Mouse (Mus musculus): ENCODE results near the gene Lamp2. TPM values are rescaled to one million over a fixed set of nuclear protein-coding genes. Genes with fewer than 3 reads are reported as not detected.
"Not testable (repeated sequence)": the region's sequence is repeated elsewhere in the genome, so short reads cannot be mapped to it uniquely, and the experiment has no call there.

The Lamp2 gene
- 47.1 and 48.1 TPM in 2 replicates for polyA plus RNA-seq (2015; fragmentation: Nextera tagmentation; extraction: Ambion mirVana)

DNA sequence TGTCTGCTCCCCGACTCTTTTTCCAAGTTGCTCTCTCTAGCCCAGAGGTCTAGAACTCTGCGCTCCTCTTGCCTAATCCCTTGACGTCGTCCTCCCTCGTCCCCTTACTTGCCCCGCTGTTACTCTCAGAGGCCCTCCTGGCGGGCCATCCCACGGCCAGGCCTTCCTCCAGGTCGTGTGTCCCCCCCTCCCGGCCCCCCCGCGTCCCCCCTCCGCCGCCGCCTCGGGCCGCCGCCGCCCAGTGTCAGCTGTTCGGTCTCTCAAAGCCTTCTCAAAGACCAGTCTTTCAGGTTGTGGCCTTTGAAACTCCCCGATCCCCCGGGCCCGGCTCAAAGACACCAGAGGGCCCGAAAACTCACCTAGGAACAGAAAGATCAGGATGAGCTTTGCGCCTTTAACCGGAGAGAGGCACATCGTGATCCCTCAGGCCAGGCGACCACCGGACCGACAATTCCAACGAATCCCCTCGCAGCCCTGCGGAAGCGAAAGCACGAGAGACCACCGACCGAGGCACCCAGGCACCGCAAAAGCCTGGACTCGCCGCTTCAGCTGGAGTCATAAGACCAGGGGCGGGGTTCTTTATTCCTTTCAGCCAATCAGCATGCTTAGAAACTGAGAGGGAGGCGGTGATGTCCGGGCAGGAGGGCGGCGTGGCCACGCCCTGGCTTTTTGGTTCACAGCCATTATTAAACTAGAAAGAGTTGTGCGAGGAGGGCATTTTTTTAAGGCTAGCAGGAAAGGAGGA, at the start of gene Lamp2:
TSS of gene Lamp2 (minus strand) at position 565 of the 745 bp plus-strand sequence.
- ATAC-seq (replicated peaks) = peak; percentile 99
- peak within 1 kb of the TSS; percentile 18; the same call in 1 of the 2 replicates for H3K27ac ChIP-seq (replicated peaks)
- WGBS = 21% methylated on average over 44 of the region's 47 CpGs

GRCm38 (mm10) chrX:38504846-38505245, 48.6 kb upstream of the Lamp2 start:
- WGBS = 92% methylated on average over 14 of the region's 14 CpGs
- Histone ChIP-seq H3K27me3 (no peaks in the 10 kb centered on the region), H3K27ac (replicated peaks) (no peak overlapping the region)

More for the DNA sequence above, at the start of gene Lamp2:
- H3K4me1 ChIP-seq = peaks cover 8% of the 10 kb centered on the region; the same call in 1 of the 2 replicates
- peak within 1 kb of the TSS; percentile 53 for H3K4me2 ChIP-seq (replicated peaks)
- H3K4me3 ChIP-seq = peak within 1 kb of the TSS; percentile 59
- H3K36me3 ChIP-seq = no peaks in the 10 kb centered on the region
- H3K9ac ChIP-seq (replicated peaks) = peak within 1 kb of the TSS; percentile 57
- no peaks in the 10 kb centered on the region for H3K27me3 ChIP-seq
- no peaks in the 10 kb centered on the region for H3K9me3 ChIP-seq

DNA sequence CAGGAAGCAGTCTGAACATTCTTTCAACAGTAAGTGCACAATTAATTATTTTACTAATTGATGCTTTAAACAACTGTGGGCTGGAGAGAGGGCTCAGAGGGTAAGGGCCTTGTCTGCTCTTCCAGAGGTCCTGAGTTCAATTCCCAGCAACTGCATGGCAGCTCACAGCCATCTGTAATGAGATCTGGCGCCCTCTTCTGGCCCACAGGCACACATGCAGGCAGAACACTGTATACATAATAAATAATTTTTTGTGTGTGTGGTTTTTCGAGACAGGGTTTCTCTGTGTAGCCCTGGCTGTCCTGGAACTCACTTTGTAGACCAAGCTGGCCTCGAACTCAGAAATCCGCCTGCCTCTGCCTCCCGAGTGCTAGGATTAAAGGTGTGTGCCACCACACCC, 45.9 kb upstream of the Lamp2 start:
- H3K9me3 ChIP-seq; H3K4me1 ChIP-seq; H3K27ac ChIP-seq (replicated peaks); H3K9ac ChIP-seq (replicated peaks); H3K4me3 ChIP-seq; H3K27me3 ChIP-seq; H3K4me2 ChIP-seq (replicated peaks); ATAC-seq (replicated peaks); H3K36me3 ChIP-seq: not testable (repeated sequence)
- WGBS = 76% methylated on average over 5 of the region's 5 CpGs

More at GRCm38 (mm10) chrX:38504846-38505245, 48.6 kb upstream of the Lamp2 start:
- ATAC-seq (replicated peaks) = no peak
- Histone ChIP-seq H3K4me1 (no peaks in the 10 kb centered on the region), H3K4me2 (replicated peaks) (no peak overlapping the region), H3K9me3 (no peaks in the 10 kb centered on the region), H3K9ac (replicated peaks) (no peak overlapping the region), H3K36me3 (no peaks in the 10 kb centered on the region), H3K4me3 (no peak overlapping the region)

DNA sequence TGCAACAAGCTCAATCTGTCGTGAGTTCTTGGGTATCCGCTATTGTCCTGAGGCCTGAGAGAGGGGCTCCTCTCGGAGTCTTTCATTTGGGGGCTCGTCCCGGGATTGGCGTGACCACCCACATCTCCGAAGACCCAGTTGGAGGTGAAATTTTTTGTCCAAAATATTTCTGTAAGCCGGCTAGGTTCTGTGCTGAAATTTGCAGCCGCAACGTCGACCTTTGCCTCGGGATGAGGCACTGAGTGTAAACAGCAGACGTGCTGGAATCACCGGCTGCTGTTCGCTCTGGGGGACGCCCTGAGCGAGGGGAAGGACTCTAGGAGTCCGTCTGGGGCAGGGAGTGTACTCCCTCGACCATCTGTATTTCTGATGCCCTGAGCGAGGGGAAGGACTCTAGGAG, 29.2 kb upstream of the Lamp2 start:
- H3K4me2 ChIP-seq (replicated peaks) = not testable (repeated sequence)
- 35% methylated on average over 20 of the region's 20 CpGs for WGBS

GRCm38 (mm10) chrX:38478583-38478982, 22.3 kb upstream of the Lamp2 start:
- H3K4me1 ChIP-seq = no peaks in the 10 kb centered on the region
- no peak overlapping the region for H3K27ac ChIP-seq (replicated peaks)
- 64% methylated on average over 1 of the region's 1 CpGs for WGBS
- no peak for ATAC-seq (replicated peaks)
- no peak overlapping the region for H3K4me3 ChIP-seq
- H3K4me2 ChIP-seq (replicated peaks) = no peak overlapping the region
- H3K27me3 ChIP-seq = no peaks in the 10 kb centered on the region
- H3K9ac ChIP-seq (replicated peaks) = no peak overlapping the region
- no peaks in the 10 kb centered on the region for H3K36me3 ChIP-seq
- no peaks in the 10 kb centered on the region for H3K9me3 ChIP-seq

More for the DNA sequence above, 29.2 kb upstream of the Lamp2 start:
- ATAC-seq (replicated peaks); H3K27me3 ChIP-seq; H3K4me1 ChIP-seq; H3K27ac ChIP-seq (replicated peaks); H3K9ac ChIP-seq (replicated peaks); H3K4me3 ChIP-seq; H3K9me3 ChIP-seq; H3K36me3 ChIP-seq: not testable (repeated sequence)

GRCm38 (mm10) chrX:38473537-38474299, 17.5 kb upstream of the Lamp2 start:
- peak overlapping the region; percentile 46 for H3K9ac ChIP-seq (replicated peaks)
- H3K4me2 ChIP-seq (replicated peaks) = peak overlapping the region; percentile 45
- peak; percentile 95 for ATAC-seq (replicated peaks)
- H3K27ac ChIP-seq (replicated peaks) = peak overlapping the region; percentile 67
- H3K36me3 ChIP-seq = no peaks in the 10 kb centered on the region
- H3K27me3 ChIP-seq = no peaks in the 10 kb centered on the region
- 20% methylated on average over 32 of the region's 32 CpGs for WGBS
- H3K4me1 ChIP-seq = no peaks in the 10 kb centered on the region
- H3K4me3 ChIP-seq = peak overlapping the region; percentile 58
- H3K9me3 ChIP-seq = no peaks in the 10 kb centered on the region

GRCm38 (mm10) chrX:38473164-38473536, 16.9 kb upstream of the Lamp2 start:
- Histone ChIP-seq H3K4me2 (replicated peaks) (peak overlapping the region; percentile 45), H3K27me3 (no peaks in the 10 kb centered on the region), H3K4me1 (no peaks in the 10 kb centered on the region), H3K27ac (replicated peaks) (no peak overlapping the region), H3K4me3 (peak overlapping the region; percentile 58), H3K36me3 (no peaks in the 10 kb centered on the region), H3K9ac (replicated peaks) (no peak overlapping the region), H3K9me3 (no peaks in the 10 kb centered on the region)
- ATAC-seq (replicated peaks) = peak; percentile 48
- 21% methylated on average over 10 of the region's 10 CpGs for WGBS

- no peak for ATAC-seq (replicated peaks)
- Histone ChIP-seq H3K4me1 (no peaks in the 10 kb centered on the region), H3K36me3 (no peaks in the 10 kb centered on the region), H3K27ac (replicated peaks) (no peak overlapping the region), H3K9me3 (no peaks in the 10 kb centered on the region), H3K4me2 (replicated peaks) (no peak overlapping the region), H3K9ac (replicated peaks) (no peak overlapping the region), H3K4me3 (no peak overlapping the region), H3K27me3 (no peaks in the 10 kb centered on the region)
Observed at GRCm38 (mm10) chrX:38466236-38466635, 10.0 kb upstream of the Lamp2 start.

GRCm38 (mm10) chrX:38463160-38463559, 6.9 kb upstream of the Lamp2 start:
- H3K4me1 ChIP-seq = no peaks in the 10 kb centered on the region
- no peak for ATAC-seq (replicated peaks)
- 93% methylated on average over 2 of the region's 2 CpGs for WGBS
- H3K4me3 ChIP-seq = no peak overlapping the region
- no peaks in the 10 kb centered on the region for H3K9me3 ChIP-seq
- no peak overlapping the region for H3K9ac ChIP-seq (replicated peaks)
- H3K27me3 ChIP-seq = no peaks in the 10 kb centered on the region
- H3K4me2 ChIP-seq (replicated peaks) = no peak overlapping the region
- H3K27ac ChIP-seq (replicated peaks) = no peak overlapping the region
- H3K36me3 ChIP-seq = no peaks in the 10 kb centered on the region

GRCm38 (mm10) chrX:38462101-38462500, 5.8 kb upstream of the Lamp2 start:
- Histone ChIP-seq H3K4me3 (no peak overlapping the region), H3K4me1 (no peaks in the 10 kb centered on the region), H3K9ac (replicated peaks) (no peak overlapping the region), H3K27me3 (no peaks in the 10 kb centered on the region), H3K4me2 (replicated peaks) (no peak overlapping the region), H3K36me3 (no peaks in the 10 kb centered on the region), H3K27ac (replicated peaks) (no peak overlapping the region), H3K9me3 (no peaks in the 10 kb centered on the region)
- no peak for ATAC-seq (replicated peaks)
- 86% methylated on average over 5 of the region's 5 CpGs for WGBS

GRCm38 (mm10) chrX:38460887-38461286, 4.6 kb upstream of the Lamp2 start:
- Histone ChIP-seq H3K4me1 (no peaks in the 10 kb centered on the region), H3K36me3 (no peaks in the 10 kb centered on the region), H3K27me3 (no peaks in the 10 kb centered on the region), H3K4me3 (no peak overlapping the region), H3K9me3 (no peaks in the 10 kb centered on the region), H3K9ac (replicated peaks) (no peak overlapping the region), H3K27ac (replicated peaks) (no peak overlapping the region), H3K4me2 (replicated peaks) (no peak overlapping the region)
- WGBS = 75% methylated on average over 3 of the region's 3 CpGs
- ATAC-seq (replicated peaks) = no peak

GRCm38 (mm10) chrX:38459076-38459475, 2.8 kb upstream of the Lamp2 start:
- Histone ChIP-seq H3K27me3 (no peaks in the 10 kb centered on the region), H3K4me3 (no peak overlapping the region), H3K4me2 (replicated peaks) (no peak overlapping the region), H3K4me1 (peaks cover 8% of the 10 kb centered on the region; the same call in 1 of the 2 replicates), H3K36me3 (no peaks in the 10 kb centered on the region), H3K27ac (replicated peaks) (no peak overlapping the region), H3K9me3 (no peaks in the 10 kb centered on the region), H3K9ac (replicated peaks) (no peak overlapping the region)
- 69% methylated on average over 8 of the region's 8 CpGs for WGBS
- ATAC-seq (replicated peaks) = no peak

Data from forebrain, embryonic 15.5 days (tissue).